ENCODE assay signal across 8 mouse cellular contexts in the genomic region with DNA sequence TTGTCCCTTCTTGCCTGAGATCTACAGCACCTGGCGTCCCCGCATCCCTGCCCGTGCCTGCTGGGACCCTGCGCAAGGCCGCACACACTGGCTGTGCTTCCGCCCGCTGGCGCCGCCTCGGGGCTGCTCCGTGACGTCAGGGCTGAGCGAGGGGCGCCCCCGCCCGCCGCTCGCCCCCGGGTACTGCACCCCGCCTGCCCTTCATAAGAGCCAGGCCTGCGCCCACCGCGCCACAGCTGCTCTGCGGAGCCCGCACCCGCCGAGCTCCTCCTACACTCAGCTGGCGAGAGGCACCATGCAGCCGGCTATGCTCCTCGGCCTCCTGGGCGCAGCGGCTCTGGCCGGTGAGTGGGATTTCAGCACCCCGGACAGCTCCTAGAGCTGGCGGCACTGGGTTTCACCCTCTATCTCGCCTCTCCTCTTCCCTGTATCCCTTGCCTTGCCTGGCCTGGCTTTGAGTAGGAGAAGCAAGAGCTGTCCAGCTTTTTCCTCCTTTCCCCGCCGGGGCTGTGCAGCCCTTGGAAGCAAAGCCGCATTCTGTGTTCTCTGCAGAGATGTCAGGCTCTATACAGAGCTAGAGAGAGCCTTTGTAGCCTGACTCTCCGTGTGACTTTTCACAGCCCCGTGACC. TPM values are rescaled to one million over a fixed set of nuclear protein-coding genes. Genes with fewer than 3 reads are reported as not detected.
DNase-seq lines count a peak whose midpoint lies in the region; ATAC-seq and TF ChIP-seq lines count a peak whose summit lies in the region.

No protein-coding gene starts in this region.

- H3K9me3 ChIP-seq in intestine, embryonic 15.5 days = no peaks in the 10 kb centered on the region

- H3K4me3 ChIP-seq in cortical plate, adult 2 months (ENCODE audit: insufficient read depth, low read length) = peak overlapping the region; percentile 84
- H3K4me3 ChIP-seq in intestine, embryonic 15.5 days (replicated peaks) = peak overlapping the region; percentile 39

- ATAC-seq in intestine, embryonic 15.5 days = peak; percentile 99
- no peak for ATAC-seq in activated CD4-positive, CD25-positive, alpha-beta regulatory T cell, adult 4 months

- peak overlapping the region; percentile 88 for H3K4me2 ChIP-seq in intestine, embryonic 15.5 days (replicated peaks)

- TF ChIP-seq CTCF in cortical plate, adult 2 months (IDR thresholded peaks at IDR 0.05; ENCODE audit: extremely low read depth, insufficient read depth, low read length) = no peak

- intact Hi-C loops in gastrocnemius, postnatal 36 days (cut with DNase I) = no loop called here
- intact Hi-C loops in left cerebral cortex, postnatal 14 days (cut with DNase I) = loop anchor here (5.0 to 10.0 kb wide), 3 partner anchors 64 to 267 kb away; no protein-coding TSS in a partner anchor

- H3K9ac ChIP-seq in intestine, embryonic 15.5 days = no peak overlapping the region

- 0 out of 2 replicates have a peak, but pooled peaks cover 3% of the 10 kb centered on the region for H3K27me3 ChIP-seq in intestine, embryonic 15.5 days (replicated peaks)

- no peaks in the 10 kb centered on the region for H3K36me3 ChIP-seq in intestine, embryonic 15.5 days

- peak; percentile 90 for DNase-seq in WW6 (ENCODE audit: low read depth, low spot score)
- peak; percentile 68 to 72 for DNase-seq in gastrocnemius, postnatal 36 days
- peak; percentile 86 to 88 for DNase-seq in left cerebral cortex, postnatal 14 days (ENCODE audit: low spot score in 2 of 2)
- peak; percentile 96 for DNase-seq in mesoderm, embryonic 11.5 days (ENCODE audit: low read depth, low spot score)
- DNase-seq in skeletal muscle tissue, adult 2 months (ENCODE audit: low read depth, low spot score) = peak; percentile 64

- peak; percentile 55; the same call in 1 of the 2 replicates for TF ChIP-seq POLR2A in cortical plate, adult 2 months (IDR thresholded peaks at IDR 0.05; ENCODE audit: extremely low read depth, insufficient read depth, low read length)

- WGBS in intestine, embryonic 15.5 days = under 1% methylated on average over 41 of the region's 41 CpGs

- H3K4me1 ChIP-seq in cortical plate, adult 2 months (ENCODE audit: control insufficient read depth, insufficient read depth, low read length) = no peaks in the 10 kb centered on the region; the same call in 1 of the 2 replicates
- peaks cover 5% of the 10 kb centered on the region; the same call in 1 of the 2 replicates for H3K4me1 ChIP-seq in intestine, embryonic 15.5 days (replicated peaks)

- H3K27ac ChIP-seq in cortical plate, adult 2 months (ENCODE audit: insufficient read depth, low read length) = peak overlapping the region; percentile 94
- no peak overlapping the region for H3K27ac ChIP-seq in intestine, embryonic 15.5 days

RNA-seq across cellular contexts. Expression of a gene that starts 0.5 kb away (rescaled TPM):
- polyA plus RNA-seq in cortical plate, adult 2 months (2012; rRNA removed) = 234 and 289 TPM in 2 replicates
- under 1 TPM; 0.10 to 0.18 TPM for total RNA-seq in gastrocnemius, postnatal 36 days (2021)
- 45.1 and 53.1 TPM in 2 replicates for polyA plus RNA-seq in intestine, embryonic 15.5 days (2015; fragmentation: Nextera tagmentation; extraction: Ambion mirVana)
- 100 to 1,000 TPM; 230 to 242 TPM for total RNA-seq in left cerebral cortex, postnatal 14 days (2021)
- polyA plus RNA-seq in activated CD4-positive, CD25-positive, alpha-beta regulatory T cell, adult 4 months (2017; shearing (Covaris generic)) = under 1 TPM in 1 of 2 experiments, not detected in 1; 0.16 TPM

RNA-seq across cellular contexts. Expression of a gene that starts 34.3 kb away (rescaled TPM):
- polyA plus RNA-seq in cortical plate, adult 2 months (2012; rRNA removed) = 25.3 and 28.6 TPM in 2 replicates
- 1 to 10 TPM; 5.7 to 5.8 TPM for total RNA-seq in gastrocnemius, postnatal 36 days (2021)
- polyA plus RNA-seq in intestine, embryonic 15.5 days (2015; fragmentation: Nextera tagmentation; extraction: Ambion mirVana) = 30.0 and 40.0 TPM in 2 replicates
- total RNA-seq in left cerebral cortex, postnatal 14 days (2021) = 10 to 100 TPM; 22.4 to 28.4 TPM
- 10 to 100 TPM; 41.9 to 47.2 TPM for polyA plus RNA-seq in activated CD4-positive, CD25-positive, alpha-beta regulatory T cell, adult 4 months (2017; shearing (Covaris generic))

RNA-seq across cellular contexts. Expression of a gene that starts 34.4 kb away (rescaled TPM):
- 3.4 and 3.9 TPM in 2 replicates for polyA plus RNA-seq in cortical plate, adult 2 months (2012; rRNA removed)
- 1 to 10 TPM in 1 of 2 experiments, under 1 TPM in 1; 0.77 to 1.2 TPM for total RNA-seq in gastrocnemius, postnatal 36 days (2021)
- polyA plus RNA-seq in intestine, embryonic 15.5 days (2015; fragmentation: Nextera tagmentation; extraction: Ambion mirVana) = 11.0 and 11.9 TPM in 2 replicates
- 1 to 10 TPM; 3.6 to 4.9 TPM for total RNA-seq in left cerebral cortex, postnatal 14 days (2021)
- 1 to 10 TPM; 1.1 to 3.2 TPM for polyA plus RNA-seq in activated CD4-positive, CD25-positive, alpha-beta regulatory T cell, adult 4 months (2017; shearing (Covaris generic))

Comparison
In these comparisons a context has a peak if more than half of its experiments do, and no peak if none do; other contexts are left out.
1. RNA of a gene that starts 0.5 kb away (polyA plus RNA-seq): 234 to 289 TPM in cortical plate, adult 2 months and 45.1 to 53.1 TPM in intestine, embryonic 15.5 days; 0.16 TPM in activated CD4-positive, CD25-positive, alpha-beta regulatory T cell, adult 4 months; every median in the first group is over 10 times any median in the second.
2. Peak in every context shown above with its lines, with median percentiles within 50 percentile points of each other: DNase-seq.